Mouse (Mus musculus): ENCODE data around the gene Bgn.

Bgn gene

DNA sequence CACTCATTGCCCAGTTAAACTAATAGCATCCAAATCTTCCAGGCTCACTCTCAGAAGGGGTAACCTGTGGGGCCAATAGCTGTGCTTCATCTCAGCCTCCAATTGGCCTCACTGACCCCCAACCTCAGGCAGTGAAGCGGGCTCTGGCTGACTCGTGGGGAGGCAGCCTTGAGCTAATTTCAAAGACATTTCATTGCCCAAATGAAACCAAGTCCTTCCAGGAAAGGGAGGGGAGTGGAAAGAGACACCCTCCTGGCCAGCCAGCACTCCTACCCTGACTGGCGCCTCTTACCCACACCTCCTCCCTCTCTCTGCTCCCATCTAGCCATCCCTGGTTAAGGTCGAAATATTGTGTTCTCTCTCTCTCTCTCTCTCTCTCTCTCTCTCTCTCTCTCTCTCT is 6.8 kb downstream of the Bgn start:
- no peak for DNase-seq (ENCODE audit: low spot score in 2 of 2)

DNA sequence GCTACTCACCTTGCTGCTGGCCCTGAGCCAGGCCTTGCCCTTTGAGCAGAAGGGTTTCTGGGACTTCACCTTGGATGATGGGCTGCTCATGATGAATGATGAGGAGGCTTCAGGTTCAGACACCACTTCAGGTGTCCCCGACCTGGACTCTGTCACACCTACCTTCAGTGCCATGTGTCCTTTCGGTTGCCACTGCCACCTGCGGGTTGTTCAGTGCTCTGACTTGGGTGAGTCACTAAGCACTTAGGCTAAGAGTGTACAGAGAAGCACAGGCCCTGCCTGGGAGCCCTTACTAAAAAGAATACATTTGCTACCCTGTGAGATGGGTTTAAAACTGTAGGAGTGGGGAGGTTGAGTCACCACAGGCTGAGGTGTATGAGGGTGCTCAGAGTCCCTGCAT is 7.4 kb downstream of the Bgn start:
- DNase-seq (ENCODE audit: low spot score in 2 of 2), result no peak

DNA sequence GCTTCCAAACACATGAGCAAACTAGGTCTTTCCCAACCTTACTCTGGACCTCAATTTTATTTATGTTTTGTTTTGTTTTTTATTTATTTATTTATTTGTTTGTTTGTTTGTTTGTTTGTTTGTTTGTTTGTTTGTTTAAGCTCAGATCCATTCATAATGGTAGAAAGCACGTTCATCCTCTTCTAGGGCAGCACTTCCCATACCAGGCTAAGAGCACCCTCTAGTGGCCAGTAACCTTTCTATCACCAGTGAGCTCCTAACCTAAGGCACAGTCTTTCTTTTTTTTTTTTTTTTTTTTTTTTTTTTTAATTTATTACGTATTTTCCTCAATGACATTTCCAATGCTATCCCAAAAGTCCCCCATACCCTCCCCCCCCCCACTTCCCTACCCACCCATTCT is 10.2 kb downstream of the Bgn start:
- DNase-seq (ENCODE audit: low spot score in 2 of 2), result peak in 1 of 2 experiments; percentile 52

DNA sequence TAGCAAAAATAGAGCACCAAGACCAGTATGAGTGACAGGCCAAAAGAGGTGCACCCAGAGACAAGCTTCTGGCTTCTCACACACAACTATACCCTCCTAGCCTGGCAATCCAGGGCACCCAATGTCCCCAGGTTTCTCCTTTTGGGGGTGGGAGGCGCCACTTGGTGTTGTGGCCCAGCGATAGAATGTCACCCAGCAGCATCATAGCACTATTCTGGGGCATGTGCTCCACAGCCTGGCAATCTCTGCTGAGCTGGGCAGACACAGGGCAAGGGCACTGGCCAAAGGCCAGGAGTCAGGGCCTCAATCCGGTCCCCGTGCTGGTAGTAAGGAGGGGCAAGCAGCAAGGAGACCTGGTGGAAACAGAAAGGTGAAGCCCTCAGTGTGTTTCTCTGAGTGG is 13.3 kb downstream of the Bgn start:
- no peak for DNase-seq (ENCODE audit: low spot score in 2 of 2)

DNA sequence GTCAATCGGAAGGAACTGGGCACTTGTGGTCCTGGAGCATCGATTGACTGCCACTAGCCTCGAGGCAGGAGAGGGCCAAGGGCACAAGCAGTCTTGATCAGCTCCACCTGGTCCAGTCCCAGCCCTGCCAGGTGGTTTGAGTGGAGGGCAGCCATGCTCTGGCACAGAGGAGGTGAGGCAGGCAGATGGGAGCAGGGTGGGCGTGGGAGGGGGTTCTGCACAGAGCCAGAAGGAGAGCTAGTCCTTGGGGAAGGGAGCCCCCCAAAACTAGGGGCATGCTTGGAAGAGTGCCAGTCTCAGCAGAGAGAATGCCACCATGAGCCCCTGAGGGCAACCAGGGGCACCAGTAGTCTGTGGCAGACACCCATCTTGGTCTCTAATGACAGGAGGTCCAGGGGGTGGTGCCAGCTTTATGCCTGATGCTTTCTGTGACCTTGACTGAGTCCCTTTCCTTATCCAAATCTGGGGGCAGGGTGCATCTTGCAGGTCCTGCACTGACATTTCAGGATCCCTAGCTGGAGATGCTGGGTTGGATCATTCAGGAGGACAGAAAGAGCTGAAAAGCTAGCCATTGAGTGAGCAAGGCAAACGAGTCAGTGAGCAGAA is 21.8 kb downstream of the Bgn start:
- DNase-seq (ENCODE audit: low spot score in 2 of 2), result no peak

DNA sequence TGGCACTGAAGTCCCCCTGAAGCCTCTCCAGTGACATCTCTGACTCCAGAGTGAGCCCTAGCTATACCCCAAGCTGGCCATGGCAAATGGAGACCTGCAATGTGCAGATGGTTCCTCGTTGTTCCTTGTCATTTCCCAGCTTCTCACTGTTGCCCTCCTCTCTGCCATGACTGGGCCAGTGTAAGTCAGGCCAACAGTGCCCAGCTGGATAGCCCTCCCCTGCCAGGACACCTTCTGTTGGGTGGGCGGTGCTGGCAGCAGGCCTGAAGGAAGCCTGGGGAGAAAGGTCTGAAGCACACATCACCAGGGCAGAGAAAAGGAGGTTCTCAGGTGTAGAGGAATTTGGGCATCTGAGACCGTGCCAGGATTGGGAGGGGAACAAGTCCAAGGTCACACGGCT is 23.2 kb downstream of the Bgn start:
- peak in 1 of 2 experiments; percentile 47 for DNase-seq (ENCODE audit: low spot score in 2 of 2)

DNA sequence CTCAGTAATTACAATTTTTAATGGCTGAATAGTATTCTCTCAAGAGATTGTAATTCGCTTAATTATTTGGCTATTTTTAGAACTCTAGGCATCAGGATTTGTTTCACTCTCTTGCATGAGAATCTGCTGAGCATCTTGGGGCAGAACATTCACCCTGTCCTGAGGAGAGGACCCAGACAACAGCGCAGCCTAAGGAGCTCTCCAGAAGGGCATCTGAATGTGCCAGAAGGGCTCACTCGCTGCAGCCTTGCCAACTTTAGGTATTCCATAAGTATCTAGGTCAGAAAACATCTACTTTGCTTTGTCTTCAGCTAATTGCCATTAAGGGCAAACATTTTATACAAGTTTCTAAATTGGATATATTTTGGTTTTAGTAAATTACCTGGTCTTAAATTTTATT is 25.8 kb downstream of the Bgn start:
- DNase-seq (ENCODE audit: low spot score in 2 of 2), result no peak

DNA sequence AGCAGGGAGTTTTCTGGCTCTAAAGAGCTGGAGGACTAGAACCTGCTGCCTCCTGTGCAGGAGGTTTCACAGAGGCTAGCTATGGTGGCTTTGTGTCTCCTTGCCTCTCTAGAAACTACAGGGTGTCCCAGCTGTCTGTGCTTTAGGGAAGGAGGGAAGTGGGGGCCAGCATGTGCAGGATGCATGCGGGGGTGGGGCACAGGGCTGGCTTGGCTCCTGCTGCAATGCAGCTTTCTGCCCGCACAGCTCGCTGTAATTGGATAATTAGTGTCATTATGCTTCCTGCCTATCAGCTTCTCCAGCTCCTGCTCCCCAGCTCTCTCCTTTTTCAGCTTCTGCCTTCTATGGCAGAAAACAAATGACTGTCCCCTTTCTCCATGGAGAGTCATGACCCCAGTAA is 29.5 kb downstream of the Bgn start:
- no peak for DNase-seq (ENCODE audit: low spot score in 2 of 2)

DNA sequence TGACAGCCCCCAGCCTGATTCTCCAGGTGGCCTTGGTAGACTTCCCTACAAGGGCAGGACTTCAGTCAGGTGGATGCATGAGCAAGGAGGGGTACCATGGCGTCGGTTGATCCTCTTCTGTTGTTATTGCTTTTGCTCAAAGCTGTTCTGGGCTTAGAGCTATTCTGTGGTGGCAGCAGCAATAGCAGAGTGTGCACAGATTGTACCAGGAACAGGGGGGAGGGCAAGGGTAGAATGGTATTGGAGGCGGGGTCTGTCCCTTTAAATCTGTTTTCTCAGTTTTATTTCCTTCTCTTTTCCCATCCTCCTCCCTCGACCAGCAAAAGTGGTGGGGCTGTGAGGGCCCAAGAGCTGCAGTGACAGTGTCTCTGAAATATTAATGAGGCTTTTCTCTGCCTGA is 33.2 kb downstream of the Bgn start:
- DNase-seq (ENCODE audit: low spot score in 2 of 2), result no peak

DNA sequence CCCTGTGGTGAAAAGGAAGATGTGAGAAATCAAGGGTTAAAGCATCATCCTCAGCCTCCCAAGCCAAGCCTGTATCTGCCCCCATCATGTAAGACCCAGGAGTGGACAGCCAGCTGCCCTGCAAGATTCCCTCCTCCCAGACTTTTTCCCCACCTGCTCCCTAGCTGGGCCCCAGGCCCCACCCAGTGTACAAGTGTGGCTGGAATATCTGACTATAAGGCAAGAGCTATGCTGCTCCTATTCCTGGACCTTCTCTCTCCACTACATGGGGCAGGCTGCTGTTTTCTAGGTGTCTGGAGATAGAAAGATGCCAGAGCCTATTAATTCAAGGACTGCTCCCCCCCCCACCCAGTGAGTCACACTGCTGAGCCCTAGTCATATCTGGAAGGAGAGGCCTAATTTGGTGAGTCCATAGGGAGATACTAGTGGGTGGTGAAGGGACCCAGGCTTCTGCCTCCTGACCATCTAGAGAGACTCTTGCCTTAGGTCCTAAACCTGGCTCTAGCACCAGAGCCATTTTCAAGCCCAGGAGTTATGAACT is 33.7 kb downstream of the Bgn start:
- DNase-seq (ENCODE audit: low spot score in 2 of 2), result no peak

DNA sequence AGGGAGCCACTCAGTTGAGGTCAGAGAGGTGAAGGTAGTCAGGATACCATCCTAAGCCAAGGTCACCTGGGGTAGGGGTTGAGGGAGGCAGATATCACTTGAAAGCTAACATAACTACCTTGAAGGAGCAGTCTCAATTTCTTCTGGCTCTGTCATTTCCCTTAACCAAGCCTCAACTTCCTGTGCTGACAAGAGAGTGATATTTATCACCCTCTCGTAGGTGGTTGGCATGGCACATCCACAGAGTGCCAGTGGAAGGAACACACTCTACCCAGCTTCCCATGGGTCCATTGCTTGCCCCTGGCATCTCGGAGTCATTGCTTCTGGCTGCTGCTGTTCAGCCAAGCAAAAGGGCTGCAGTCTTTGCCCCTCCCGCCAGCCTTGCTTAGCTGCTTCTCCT is 37.3 kb downstream of the Bgn start:
- DNase-seq (ENCODE audit: low spot score in 2 of 2), result no peak

DNA sequence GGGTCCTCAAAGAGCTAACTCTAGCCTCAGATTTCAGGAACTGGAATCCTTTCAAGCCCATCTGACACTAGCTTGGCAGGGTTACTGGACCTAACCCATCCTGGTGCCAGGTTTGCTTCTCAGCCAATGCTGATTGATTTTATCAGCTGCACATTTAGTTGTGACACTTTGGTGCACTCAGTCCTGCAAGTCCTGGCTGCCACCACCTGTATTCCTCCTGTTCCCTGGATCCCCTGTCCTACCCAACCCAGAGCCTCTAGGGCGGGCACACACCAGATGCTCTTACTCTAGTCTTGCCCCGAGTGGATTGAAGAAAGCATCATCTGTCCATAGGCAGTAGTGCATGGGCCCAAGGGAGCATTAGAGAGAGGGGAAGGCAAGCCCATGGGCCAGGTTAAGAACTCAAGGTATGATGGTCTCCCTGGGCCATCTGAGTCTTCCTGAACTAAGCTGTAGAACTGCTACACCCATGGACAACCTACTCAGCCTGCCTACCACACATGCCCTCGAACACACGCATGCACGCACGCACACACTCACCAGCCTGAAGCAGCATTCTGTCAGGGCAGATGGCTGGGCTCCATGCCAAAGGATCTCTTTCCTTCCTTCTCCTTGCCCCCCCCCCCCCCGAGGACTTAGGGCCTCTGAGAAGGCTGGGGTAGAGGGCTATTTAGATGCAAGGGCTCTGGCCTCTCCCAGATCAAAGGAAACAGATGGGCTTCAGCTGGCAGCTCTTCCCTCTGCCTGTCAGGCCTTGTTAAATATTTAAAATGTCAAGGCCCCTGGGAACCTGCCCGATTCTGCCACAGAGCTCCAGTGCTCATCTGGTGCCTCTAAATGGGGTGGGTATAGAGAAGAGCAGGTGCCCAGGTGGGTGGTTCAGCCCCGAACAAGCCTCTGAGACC is 41.2 kb downstream of the Bgn start:
- DNase-seq (ENCODE audit: low spot score in 2 of 2), result peak in 1 of 2 experiments; percentile 64

DNA sequence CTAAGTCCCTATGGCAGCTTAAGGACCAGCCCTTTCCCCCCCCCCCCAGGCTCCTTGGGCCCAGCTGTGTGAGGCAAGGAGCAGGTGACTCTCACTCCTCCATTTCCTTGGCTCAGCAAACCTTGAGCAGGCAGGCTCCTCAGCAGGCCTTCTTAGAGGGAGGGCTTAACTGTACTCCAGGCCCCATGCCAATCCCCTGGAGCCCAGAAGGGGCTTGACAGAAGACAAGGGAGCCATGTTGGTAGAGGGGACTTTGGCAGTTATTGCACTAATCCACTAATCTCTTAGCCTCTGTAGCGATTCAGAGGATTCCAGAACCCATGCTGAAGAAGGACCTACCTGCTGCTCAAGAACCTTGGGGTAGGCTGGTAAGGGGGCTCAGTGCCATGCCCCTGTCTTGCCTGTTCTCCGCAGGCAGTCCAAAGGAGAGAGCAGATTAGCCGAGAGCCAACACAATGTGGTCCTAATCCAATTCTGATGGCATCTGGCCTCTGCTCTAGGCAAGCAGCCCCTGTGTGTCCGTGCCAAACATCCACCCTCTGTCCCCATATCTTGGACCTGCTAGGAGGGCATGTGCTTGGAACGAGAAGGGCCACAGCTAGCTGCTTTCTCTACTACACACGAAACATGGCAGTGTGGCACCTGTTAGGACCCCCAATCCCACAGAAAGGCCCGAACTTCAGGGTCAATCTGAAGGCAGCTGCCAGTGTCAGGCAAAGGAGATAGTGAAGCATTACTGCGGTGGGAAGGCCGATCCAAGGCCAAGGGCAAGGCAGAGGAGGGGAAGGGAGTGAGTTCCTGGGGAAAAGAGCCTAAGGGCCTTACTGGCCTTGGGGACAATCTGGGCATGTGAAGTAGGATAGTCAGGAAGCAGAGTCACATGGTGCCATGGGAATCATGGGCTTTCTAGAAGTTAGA is 42.1 kb downstream of the Bgn start:
- peak in 1 of 2 experiments; percentile 35 for DNase-seq (ENCODE audit: low spot score in 2 of 2)

DNA sequence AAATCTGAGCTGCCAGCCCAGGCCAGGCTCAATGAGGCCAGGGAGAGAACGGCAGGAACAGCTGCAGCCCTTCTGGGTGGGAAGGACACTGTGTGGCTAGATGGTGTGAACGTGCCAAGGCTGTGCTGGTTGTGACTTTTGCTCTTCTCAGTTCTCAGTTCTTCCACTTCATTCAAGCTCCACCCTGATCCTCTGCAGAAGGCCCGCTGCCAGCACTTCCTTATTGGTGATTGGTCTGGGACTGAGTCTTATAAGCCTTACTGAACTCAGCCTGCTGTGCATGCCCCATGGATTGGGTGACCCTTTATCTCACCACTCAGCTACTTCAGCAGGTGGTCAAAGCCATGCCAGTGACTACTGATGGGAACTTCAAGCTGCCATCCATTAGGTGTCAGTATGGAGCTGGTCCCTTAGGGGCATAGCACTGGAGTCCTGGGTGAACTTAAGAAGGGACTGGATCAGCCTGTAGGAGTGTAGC is 43.0 kb downstream of the Bgn start:
- DNase-seq (ENCODE audit: low spot score in 2 of 2), result peak in 1 of 2 experiments; percentile 8

DNA sequence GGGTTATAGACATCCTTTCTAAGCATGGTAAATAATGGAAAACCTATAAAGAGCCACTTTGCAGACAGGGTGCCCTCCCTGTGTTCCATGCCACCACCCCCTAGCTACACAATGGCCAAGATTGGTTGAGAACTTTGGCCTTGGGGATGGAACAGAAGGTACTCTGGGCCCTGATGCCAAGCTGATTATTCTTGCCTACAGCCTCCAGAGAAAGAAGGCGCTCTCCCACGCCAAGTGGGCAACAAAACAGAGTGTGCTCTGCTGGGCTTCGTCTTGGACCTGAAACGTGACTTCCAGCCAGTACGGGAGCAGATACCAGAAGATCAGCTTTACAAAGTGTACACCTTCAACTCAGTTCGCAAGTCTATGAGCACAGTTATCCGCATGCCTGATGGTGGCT is 54.5 kb downstream of the Bgn start:
- DNase-seq (ENCODE audit: low spot score in 2 of 2), result no peak

DNA sequence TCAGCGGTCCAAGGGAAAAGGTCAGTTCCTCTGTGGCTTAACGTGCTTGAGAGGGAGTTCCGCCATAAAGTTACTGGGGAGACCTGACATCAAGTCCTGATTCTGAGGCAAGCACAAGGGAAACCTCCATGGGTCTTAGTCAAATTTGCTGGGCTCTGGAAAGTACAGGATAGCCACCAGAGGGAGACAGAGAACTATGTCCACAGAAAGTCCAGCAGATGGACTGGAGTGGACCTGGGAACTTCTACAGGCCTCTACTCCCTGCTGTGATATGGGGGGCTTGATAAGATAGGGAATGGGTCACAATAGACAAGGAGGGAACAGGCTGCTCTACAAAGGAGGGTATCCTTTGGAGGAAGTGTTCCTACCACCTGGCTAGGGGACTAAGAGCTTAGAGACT is 59.9 kb downstream of the Bgn start:
- peak in 1 of 2 experiments; percentile 8 for DNase-seq (ENCODE audit: low spot score in 2 of 2)
